Mouse (Mus musculus) v-Abl transformed pro-B cells (cell line): Measurements from ENCODE around the gene Mat1a.

Experiments used
- in situ Hi-C, 2 experiments: fragments of 400-800 bp; cut with MboI; formaldehyde crosslinking; loops; one replicate each; pipeline ENCODE4 v1.15.1; 2025; ENCODE audit not compliant: unreplicated experiment in 2 of 2

The Mat1a gene

GRCm38 (mm10) chr14:41104853-41105444 lies at the start of gene Mat1a:
TSS of gene Mat1a (plus strand) at chr14:41105035.
- in situ Hi-C loops, result no loop called here

- in situ Hi-C loops, result no loop called here
Measured at GRCm38 (mm10) chr14:41065168-41065567, 39.7 kb upstream of the Mat1a start.

GRCm38 (mm10) chr14:41066416-41066815 lies 38.4 kb upstream of the Mat1a start:
- in situ Hi-C loops, result no loop called here

- in situ Hi-C loops, result no loop called here
Measured at GRCm38 (mm10) chr14:41069108-41069507, 35.7 kb upstream of the Mat1a start, which contains the start of gene Dydc2. TSS of gene Dydc2 (minus strand) at chr14:41069208.

- in situ Hi-C loops, result no loop called here
Measured at GRCm38 (mm10) chr14:41070343-41070742, 34.5 kb upstream of the Mat1a start.

- in situ Hi-C loops, result no loop called here
Measured at GRCm38 (mm10) chr14:41072229-41072943, 32.4 kb upstream of the Mat1a start, which contains the start of gene Dydc1. TSS of gene Dydc1 (plus strand) at chr14:41072911.

- in situ Hi-C loops, result no loop called here
Measured at GRCm38 (mm10) chr14:41072944-41073275, 31.9 kb upstream of the Mat1a start.

- in situ Hi-C loops, result no loop called here
Measured at GRCm38 (mm10) chr14:41082408-41082807, 22.4 kb upstream of the Mat1a start.

- in situ Hi-C loops, result no loop called here
Measured at GRCm38 (mm10) chr14:41087509-41087908, 17.3 kb upstream of the Mat1a start.

- in situ Hi-C loops, result no loop called here
Measured at GRCm38 (mm10) chr14:41090777-41091176, 14.1 kb upstream of the Mat1a start.

GRCm38 (mm10) chr14:41094114-41094513 lies 10.7 kb upstream of the Mat1a start:
- in situ Hi-C loops, result no loop called here

- in situ Hi-C loops, result no loop called here
Measured at GRCm38 (mm10) chr14:41096296-41096860, 8.5 kb upstream of the Mat1a start.

- in situ Hi-C loops, result no loop called here
Measured at GRCm38 (mm10) chr14:41098726-41099125, 6.1 kb upstream of the Mat1a start.

- in situ Hi-C loops, result no loop called here
Measured at GRCm38 (mm10) chr14:41100712-41101111, 4.1 kb upstream of the Mat1a start.

- in situ Hi-C loops, result no loop called here
Measured at GRCm38 (mm10) chr14:41101242-41101641, 3.6 kb upstream of the Mat1a start.

GRCm38 (mm10) chr14:41102269-41102668 lies 2.6 kb upstream of the Mat1a start:
- in situ Hi-C loops, result no loop called here

GRCm38 (mm10) chr14:41111031-41111668 lies 6.3 kb downstream of the Mat1a start:
- in situ Hi-C loops, result no loop called here

- in situ Hi-C loops, result no loop called here
Measured at GRCm38 (mm10) chr14:41112944-41113343, 8.1 kb downstream of the Mat1a start.

GRCm38 (mm10) chr14:41116271-41116670 lies 11.4 kb downstream of the Mat1a start:
- in situ Hi-C loops, result no loop called here

- in situ Hi-C loops, result no loop called here
Measured at GRCm38 (mm10) chr14:41124683-41125082, 19.8 kb downstream of the Mat1a start.

- in situ Hi-C loops, result no loop called here
Measured at GRCm38 (mm10) chr14:41127997-41128396, 23.2 kb downstream of the Mat1a start.
